ENCODE assay signal across 8 mouse cellular contexts in the genomic region with DNA sequence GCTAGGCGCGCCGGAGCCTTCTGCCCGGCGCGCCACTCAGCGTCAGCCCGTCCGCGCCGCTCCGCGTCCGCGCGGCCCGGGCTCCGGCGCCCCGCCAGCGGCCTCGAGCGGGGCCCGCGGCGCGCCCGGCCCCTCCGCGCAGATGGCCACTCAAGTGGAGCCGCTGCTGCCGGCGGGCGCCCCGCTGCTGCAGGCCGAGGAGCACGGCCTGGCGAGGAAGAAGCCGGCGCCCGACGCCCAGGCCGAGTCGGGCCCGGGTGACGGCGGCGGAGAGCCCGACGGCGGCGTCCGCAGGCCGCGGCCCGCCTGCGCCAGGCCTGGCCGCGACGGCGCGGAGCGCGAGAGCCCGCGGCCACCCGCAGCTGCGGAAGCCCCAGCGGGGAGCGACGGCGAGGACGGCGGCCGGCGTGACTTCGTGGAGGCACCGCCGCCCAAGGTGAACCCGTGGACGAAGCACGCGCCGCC. TPM values are rescaled to one million over a fixed set of nuclear protein-coding genes. Genes with fewer than 3 reads are reported as not detected.
A peak's percentile ranks its signal among the peaks of the same experiment; 100 is the strongest.
DNase-seq lines count a peak whose midpoint lies in the region; ATAC-seq and TF ChIP-seq lines count a peak whose summit lies in the region.

Gene Larp1, plus strand, starts transcription at position 14 of the 465 bp plus-strand sequence.

- no peaks in the 10 kb centered on the region for H3K27me3 ChIP-seq in kidney, embryonic 14.5 days (ENCODE audit: control insufficient read depth, insufficient read depth, low read length)
- no peaks in the 10 kb centered on the region for H3K27me3 ChIP-seq in E14TG2a.4 (ENCODE audit: insufficient read depth, low read length)

- no peak for TF ChIP-seq CTCF in E14TG2a.4 (conservative IDR thresholded peaks at IDR 0.05; ENCODE audit: low read length)

- H3K4me3 ChIP-seq in kidney, embryonic 14.5 days (ENCODE audit: low read length): peak within 1 kb of the TSS; percentile 77
- H3K4me3 ChIP-seq in E14TG2a.4 (replicated peaks; ENCODE audit: low read length): peak within 1 kb of the TSS; percentile 96

- DNase-seq in kidney, adult 9 months: no peak
- peak; percentile 79 to 82 for DNase-seq in cerebellum, postnatal 25 days
- no peak for DNase-seq in gonadal fat pad, adult 2 months (ENCODE audit: low read depth)
- no peak for DNase-seq in large intestine, adult 2 months (ENCODE audit: low read depth, low spot score)
- no peak for DNase-seq in Muller cell, postnatal 12 days (ENCODE audit: inconsistent ontology term)

- ATAC-seq in kidney, embryonic 14.5 days (ENCODE audit: low FRiP score, low TSS enrichment): no peak; the same call in none of the 2 replicates
- no peak for ATAC-seq in megakaryocyte-erythroid progenitor cell, adult 5-6 weeks (replicated peaks; ENCODE audit: low FRiP score, low TSS enrichment, poor library complexity, severe bottlenecking)

- no peaks in the 10 kb centered on the region for H3K36me3 ChIP-seq in kidney, embryonic 14.5 days (ENCODE audit: control insufficient read depth, insufficient read depth, low read length)
- peaks cover 10% of the 10 kb centered on the region; the same call in 1 of the 2 replicates for H3K36me3 ChIP-seq in E14TG2a.4 (ENCODE audit: insufficient read depth, low read length)

- no peaks in the 10 kb centered on the region for H3K9me3 ChIP-seq in kidney, embryonic 14.5 days (ENCODE audit: control insufficient read depth, low read length)
- H3K9me3 ChIP-seq in E14TG2a.4 (ENCODE audit: low read length): no peaks in the 10 kb centered on the region

- 0% methylated on average over 24 of the region's 84 CpGs for WGBS in kidney, embryonic 14.5 days
- WGBS in large intestine, adult 2 months: under 1% methylated on average over 80 of the region's 84 CpGs

- peak within 1 kb of the TSS; percentile 77 for H3K27ac ChIP-seq in kidney, embryonic 14.5 days (ENCODE audit: low read depth, low read length)

- H3K4me2 ChIP-seq in kidney, embryonic 14.5 days (replicated peaks; ENCODE audit: low read depth, low read length): peak within 1 kb of the TSS; percentile 84

- H3K4me1 ChIP-seq in kidney, embryonic 14.5 days (ENCODE audit: control insufficient read depth, insufficient read depth, low read length): peaks cover 16% of the 10 kb centered on the region
- H3K4me1 ChIP-seq in E14TG2a.4 (replicated peaks; ENCODE audit: low read depth, low read length): peaks cover 61% of the 10 kb centered on the region

- H3K9ac ChIP-seq in kidney, embryonic 14.5 days (ENCODE audit: low read depth, low read length): peak within 1 kb of the TSS; percentile 98

RNA-seq across cellular contexts. Expression of gene Larp1, which starts in this region (rescaled TPM):
- polyA plus RNA-seq in kidney, embryonic 14.5 days (2014; fragmentation: Nextera tagmentation; extraction: Ambion mirVana): 21.5 and 25.0 TPM in 2 replicates
- 43.0 and 56.5 TPM in 2 replicates for polyA plus RNA-seq in gonadal fat pad, adult 2 months (2012; rRNA removed)
- polyA plus RNA-seq in large intestine, adult 2 months (2012; rRNA removed): 34.5 and 38.4 TPM in 2 replicates
- 138 and 152 TPM in 2 replicates for total RNA-seq in megakaryocyte-erythroid progenitor cell, adult 5-6 weeks (2014; fragmentation: Nextera tagmentation)
- 50.4 and 67.2 TPM in 2 replicates for total RNA-seq in megakaryocyte-erythroid progenitor cell, adult 5-6 weeks (2017)

Comparison
In these comparisons a context has a peak if more than half of its experiments do, and no peak if none do; other contexts are left out.
1. DNase-seq: peak in cerebellum, postnatal 25 days (2 of 2); none in kidney, adult 9 months (single experiment), gonadal fat pad, adult 2 months (single experiment), large intestine, adult 2 months (single experiment) and Muller cell, postnatal 12 days (single experiment).